Mouse (Mus musculus): Measurements from ENCODE around the gene Plxna2.

Plxna2 gene

GRCm38 (mm10) chr1:194836182-194836581 is 218.2 kb downstream of the Plxna2 start:
- no peak for DNase-seq

- no peak for DNase-seq
Measured at GRCm38 (mm10) chr1:194836671-194837070, 218.7 kb downstream of the Plxna2 start.

GRCm38 (mm10) chr1:194839230-194839910 is 221.4 kb downstream of the Plxna2 start:
- peak; percentile 46 for DNase-seq

- DNase-seq, result no peak
Measured at GRCm38 (mm10) chr1:194843020-194843419, 225.0 kb downstream of the Plxna2 start.

- DNase-seq, result no peak
Measured at GRCm38 (mm10) chr1:194847014-194847413, 229.0 kb downstream of the Plxna2 start.

- no peak for DNase-seq
Measured at GRCm38 (mm10) chr1:194851242-194852064, 233.4 kb downstream of the Plxna2 start.

GRCm38 (mm10) chr1:194852065-194852358 is 234.0 kb downstream of the Plxna2 start:
- peak; percentile 3 for DNase-seq
